9 mouse cellular contexts compared by ENCODE assay signal in the genomic region with DNA sequence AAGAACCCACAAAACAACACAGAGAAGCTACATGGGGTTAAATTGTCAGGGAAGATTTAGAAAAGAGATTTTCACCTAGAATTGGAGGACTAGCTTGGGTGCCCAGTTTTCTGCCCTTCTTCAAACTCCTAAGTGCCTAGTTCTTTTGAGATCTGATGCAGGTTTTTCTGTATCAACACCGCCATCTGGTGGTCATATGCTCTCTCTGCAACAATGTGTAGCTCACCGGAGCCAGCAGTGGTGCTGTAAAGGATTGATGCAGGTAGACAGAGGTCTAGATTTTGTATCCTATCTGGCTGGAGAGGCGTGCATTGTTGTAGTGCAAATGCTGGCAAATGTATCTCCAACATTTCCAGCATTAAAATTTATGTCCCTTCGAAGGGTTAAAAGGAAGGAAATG. TPM values are rescaled to one million over a fixed set of nuclear protein-coding genes. Genes with fewer than 3 reads are reported as not detected.
DNase-seq lines count a peak whose midpoint lies in the region; TF ChIP-seq lines count a peak whose summit lies in the region.
"Had no signal": no experiment of that assay in that cellular context is flagged by ENCODE, and none has a peak within 500 bp of the region (broad histone marks: within the 10 kb centered on the region; RNA-seq: fewer than 3 reads in every experiment).

No protein-coding gene starts in this region.

- H3K4me3 ChIP-seq in C2C12 (ENCODE audit: insufficient read depth, poor library complexity, severe bottlenecking): no peak overlapping the region
- H3K4me3 ChIP-seq: heart, embryonic 13.5 days had no signal

- peak; percentile 41 for DNase-seq in T-cell, adult 2 months (ENCODE audit: low spot score)
- peak; percentile 81 to 86 for DNase-seq in cerebellum, postnatal 14 days
- DNase-seq in frontal cortex, postnatal 14 days (ENCODE audit: low spot score in 2 of 2): peak; percentile 51 to 68
- DNase-seq in induced T-regulatory cell, adult 2 months (ENCODE audit: low read depth): peak; percentile 75
- DNase-seq in left cerebral cortex, postnatal 36 days (ENCODE audit: low spot score in 2 of 2): peak; percentile 41 to 69
- peak; percentile 62 for DNase-seq in neural tube, embryonic 10.5 days (ENCODE audit: extremely low spot score, low spot score)
- peak; percentile 57 for DNase-seq in testis, postnatal 10 days (ENCODE audit: low spot score)

- H3K79me3 ChIP-seq in C2C12 (ENCODE audit: low read depth): no peaks in the 10 kb centered on the region

- H3K27me3 ChIP-seq in C2C12 (ENCODE audit: control insufficient read depth, insufficient read depth, insufficient read length): no peaks in the 10 kb centered on the region

- no peak overlapping the region for H3ac ChIP-seq in C2C12 (ENCODE audit: control insufficient read depth, insufficient read length, low read depth)

- no peaks in the 10 kb centered on the region for H3K79me2 ChIP-seq in C2C12 (ENCODE audit: control insufficient read depth, insufficient read depth)

- no peaks in the 10 kb centered on the region for H3K36me3 ChIP-seq in C2C12 (ENCODE audit: control insufficient read depth, insufficient read depth)
- H3K36me3 ChIP-seq: heart, embryonic 13.5 days had no signal

- intact Hi-C loops in left cerebral cortex, postnatal 36 days (cut with DNase I): loop anchor here (1.0 to 2.0 kb wide), 2 partner anchors 127 to 541 kb away; no protein-coding TSS in a partner anchor

- TF ChIP-seq CTCF in C2C12 (IDR thresholded peaks at IDR 0.05; ENCODE audit: control insufficient read depth, insufficient read depth, insufficient read length): peak; percentile 28

TF ChIP-seq in C2C12, 6 proteins besides CTCF, POLR2A, EP300 and RAD21:
- TF ChIP-seq MAX (IDR thresholded peaks at IDR 0.05): no peak
- no peak for TF ChIP-seq MYOG (IDR thresholded peaks at IDR 0.05; ENCODE audit: control insufficient read depth, extremely low read depth, insufficient read length)
- TF ChIP-seq USF1 (IDR thresholded peaks at IDR 0.05; ENCODE audit: low read depth): no peak
- TF ChIP-seq CEBPB (IDR thresholded peaks at IDR 0.05; ENCODE audit: low read depth): no peak
- TF ChIP-seq MYOD1 (IDR thresholded peaks at IDR 0.05; ENCODE audit: control insufficient read depth, insufficient read length, low read depth): no peak
- TF ChIP-seq FOSL1 (IDR thresholded peaks at IDR 0.05; ENCODE audit: insufficient read depth, low read length, poor library complexity, severe bottlenecking): no peak

RNA-seq across cellular contexts. Expression of gene Pde1c, which starts 39.4 kb away (rescaled TPM):
- polyA plus RNA-seq in C2C12 (2012; fragmentation: generic; extraction: Trizol): 0.05 TPM
- 1 to 10 TPM; 4.9 to 6.3 TPM for total RNA-seq in left cerebral cortex, postnatal 36 days (2021)
